Mouse (Mus musculus): ENCODE results near the gene Rps6ka2. TPM values are rescaled to one million over a fixed set of nuclear protein-coding genes. Genes with fewer than 3 reads are reported as not detected.

Gene Rps6ka2
- polyA plus RNA-seq, 1 experiment: 28.2 TPM

DNA sequence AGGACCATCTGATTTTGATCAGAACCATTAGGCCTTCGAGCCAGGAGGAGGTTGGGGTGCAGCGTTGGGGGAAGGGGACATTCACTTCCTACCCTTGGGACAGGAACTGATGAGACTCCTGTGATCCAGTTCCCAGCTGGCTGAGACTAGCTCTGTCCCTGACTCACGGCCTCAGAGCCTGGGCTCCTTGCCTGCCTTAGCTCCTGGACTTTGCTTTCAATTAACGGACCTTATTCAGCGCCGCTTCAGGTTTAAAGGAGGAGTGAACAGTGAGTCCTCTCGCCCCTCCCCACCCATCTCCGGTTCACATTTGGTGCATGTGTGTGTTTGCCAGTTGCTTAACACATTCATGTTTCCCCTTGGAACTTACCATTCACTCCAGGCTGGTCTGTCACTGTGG lies 100.6 kb downstream of the Rps6ka2 start:
- no peaks in the 10 kb centered on the region for H3K79me2 ChIP-seq (ENCODE audit: control insufficient read depth, insufficient read depth)
- H3K27me3 ChIP-seq (ENCODE audit: control insufficient read depth, insufficient read depth, insufficient read length): no peaks in the 10 kb centered on the region
- TF ChIP-seq USF1 (IDR thresholded peaks at IDR 0.05; ENCODE audit: low read depth) (no peak), MYOG (IDR thresholded peaks at IDR 0.05; ENCODE audit: control insufficient read depth, extremely low read depth, insufficient read length) (no peak), FOSL1 (IDR thresholded peaks at IDR 0.05; ENCODE audit: insufficient read depth, low read length, poor library complexity, severe bottlenecking) (no peak), MAX (IDR thresholded peaks at IDR 0.05) (no peak), CTCF (IDR thresholded peaks at IDR 0.05; ENCODE audit: control insufficient read depth, insufficient read depth, insufficient read length) (no peak), MYOD1 (IDR thresholded peaks at IDR 0.05; ENCODE audit: control insufficient read depth, insufficient read length, low read depth) (no peak), CEBPB (IDR thresholded peaks at IDR 0.05; ENCODE audit: low read depth) (no peak)
- H3K79me3 ChIP-seq (ENCODE audit: low read depth): no peaks in the 10 kb centered on the region
- H3ac ChIP-seq (ENCODE audit: control insufficient read depth, insufficient read length, low read depth): no peak overlapping the region
- H3K4me3 ChIP-seq (ENCODE audit: insufficient read depth, poor library complexity, severe bottlenecking): no peak overlapping the region
- peaks cover 5% of the 10 kb centered on the region for H3K36me3 ChIP-seq (ENCODE audit: control insufficient read depth, insufficient read depth)

DNA sequence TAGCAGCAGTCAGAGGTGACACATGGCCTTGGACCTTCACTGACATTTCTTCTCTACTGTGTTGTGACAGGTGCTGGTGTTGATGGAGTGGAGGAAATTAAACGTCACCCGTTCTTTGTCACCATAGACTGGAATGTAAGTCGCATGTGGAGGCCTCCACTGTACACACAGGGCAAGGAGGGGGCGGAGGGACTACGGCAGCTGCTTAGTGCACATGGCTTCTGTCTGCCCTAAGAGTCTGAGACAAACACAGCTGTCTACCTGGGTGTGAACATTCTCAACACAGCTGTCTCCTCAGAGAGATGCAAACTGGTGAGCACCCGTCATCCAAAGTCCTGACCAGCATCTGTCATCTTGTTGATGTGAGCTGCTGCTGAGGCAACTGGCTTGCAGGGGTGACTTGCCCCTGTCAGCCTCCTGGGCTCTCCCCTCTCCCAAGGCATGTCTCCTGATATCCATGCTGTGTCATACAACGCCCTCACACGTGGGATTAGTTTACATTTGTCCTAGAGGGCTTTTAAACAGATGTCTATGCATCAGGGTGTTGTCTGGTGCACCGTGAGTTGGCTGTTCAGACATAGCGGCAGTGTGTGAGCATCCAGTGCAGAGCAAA lies 101.7 kb downstream of the Rps6ka2 start:
- Histone ChIP-seq H3K79me2 (ENCODE audit: control insufficient read depth, insufficient read depth) (no peaks in the 10 kb centered on the region), H3K79me3 (ENCODE audit: low read depth) (no peaks in the 10 kb centered on the region), H3K27me3 (ENCODE audit: control insufficient read depth, insufficient read depth, insufficient read length) (no peaks in the 10 kb centered on the region), H3K36me3 (ENCODE audit: control insufficient read depth, insufficient read depth) (peaks cover 5% of the 10 kb centered on the region), H3K4me3 (ENCODE audit: insufficient read depth, poor library complexity, severe bottlenecking) (no peak overlapping the region), H3ac (ENCODE audit: control insufficient read depth, insufficient read length, low read depth) (no peak overlapping the region)
- no peak for TF ChIP-seq FOSL1 (IDR thresholded peaks at IDR 0.05; ENCODE audit: insufficient read depth, low read length, poor library complexity, severe bottlenecking)
- peak; percentile 79 for TF ChIP-seq MYOD1 (IDR thresholded peaks at IDR 0.05; ENCODE audit: control insufficient read depth, insufficient read length, low read depth)
- peak; percentile 59 for TF ChIP-seq MAX (IDR thresholded peaks at IDR 0.05)
- TF ChIP-seq USF1 (IDR thresholded peaks at IDR 0.05; ENCODE audit: low read depth): no peak
- no peak for TF ChIP-seq CTCF (IDR thresholded peaks at IDR 0.05; ENCODE audit: control insufficient read depth, insufficient read depth, insufficient read length)
- no peak for TF ChIP-seq CEBPB (IDR thresholded peaks at IDR 0.05; ENCODE audit: low read depth)
- no peak for TF ChIP-seq MYOG (IDR thresholded peaks at IDR 0.05; ENCODE audit: control insufficient read depth, extremely low read depth, insufficient read length)

DNA sequence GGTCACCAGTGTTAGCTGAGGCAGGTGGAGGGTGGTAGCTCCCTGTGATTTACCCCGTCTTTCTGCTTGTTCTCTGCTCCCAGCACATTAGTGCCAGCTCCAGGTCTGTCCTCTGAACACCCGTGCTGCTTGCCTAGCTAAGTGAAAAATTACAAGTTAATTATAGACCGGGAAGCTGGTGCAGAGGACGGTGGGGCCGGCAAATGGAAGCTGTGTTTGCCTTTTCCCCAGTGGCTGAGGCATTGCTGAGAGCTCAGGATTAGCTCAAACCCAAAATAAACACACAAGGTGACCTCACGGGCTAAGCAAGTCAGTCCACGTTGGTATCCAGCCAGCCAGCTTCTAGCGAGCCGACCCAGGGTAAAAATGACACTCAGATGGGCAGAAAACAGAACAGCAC lies 103.1 kb downstream of the Rps6ka2 start:
- TF ChIP-seq MAX (IDR thresholded peaks at IDR 0.05): no peak
- TF ChIP-seq MYOG (IDR thresholded peaks at IDR 0.05; ENCODE audit: control insufficient read depth, extremely low read depth, insufficient read length): no peak
- no peak for TF ChIP-seq CTCF (IDR thresholded peaks at IDR 0.05; ENCODE audit: control insufficient read depth, insufficient read depth, insufficient read length)
- no peak for TF ChIP-seq FOSL1 (IDR thresholded peaks at IDR 0.05; ENCODE audit: insufficient read depth, low read length, poor library complexity, severe bottlenecking)
- no peak for TF ChIP-seq CEBPB (IDR thresholded peaks at IDR 0.05; ENCODE audit: low read depth)
- TF ChIP-seq MYOD1 (IDR thresholded peaks at IDR 0.05; ENCODE audit: control insufficient read depth, insufficient read length, low read depth): no peak
- no peak for TF ChIP-seq USF1 (IDR thresholded peaks at IDR 0.05; ENCODE audit: low read depth)
- H3K4me3 ChIP-seq (ENCODE audit: insufficient read depth, poor library complexity, severe bottlenecking): no peak overlapping the region
- H3ac ChIP-seq (ENCODE audit: control insufficient read depth, insufficient read length, low read depth): no peak overlapping the region
- H3K79me2 ChIP-seq (ENCODE audit: control insufficient read depth, insufficient read depth): no peaks in the 10 kb centered on the region
- H3K79me3 ChIP-seq (ENCODE audit: low read depth): no peaks in the 10 kb centered on the region
- peaks cover 10% of the 10 kb centered on the region for H3K36me3 ChIP-seq (ENCODE audit: control insufficient read depth, insufficient read depth)
- H3K27me3 ChIP-seq (ENCODE audit: control insufficient read depth, insufficient read depth, insufficient read length): no peaks in the 10 kb centered on the region

DNA sequence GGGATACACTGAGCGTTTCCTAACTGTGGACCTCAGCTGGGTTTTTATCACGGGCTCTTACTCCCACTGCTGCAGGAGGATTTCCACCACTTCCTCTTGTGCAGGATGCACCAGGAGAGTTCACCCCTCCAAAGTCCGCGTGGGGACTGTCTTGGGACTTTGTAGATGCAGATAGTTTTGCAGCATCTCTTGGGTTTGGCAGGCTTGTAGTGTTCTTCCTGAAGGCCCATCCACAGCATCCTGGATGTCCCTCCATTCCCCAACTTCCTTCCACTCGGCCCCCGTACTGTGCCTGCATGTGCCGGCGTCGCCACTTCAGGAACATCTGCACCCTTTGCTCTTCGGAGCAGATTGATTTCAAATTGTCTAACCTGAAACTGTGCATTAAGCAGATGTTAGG lies 103.9 kb downstream of the Rps6ka2 start:
- Histone ChIP-seq H3K79me3 (ENCODE audit: low read depth) (no peaks in the 10 kb centered on the region), H3K79me2 (ENCODE audit: control insufficient read depth, insufficient read depth) (no peaks in the 10 kb centered on the region), H3ac (ENCODE audit: control insufficient read depth, insufficient read length, low read depth) (no peak overlapping the region), H3K4me3 (ENCODE audit: insufficient read depth, poor library complexity, severe bottlenecking) (no peak overlapping the region), H3K27me3 (ENCODE audit: control insufficient read depth, insufficient read depth, insufficient read length) (no peaks in the 10 kb centered on the region), H3K36me3 (ENCODE audit: control insufficient read depth, insufficient read depth) (peaks cover 13% of the 10 kb centered on the region)
- TF ChIP-seq USF1 (IDR thresholded peaks at IDR 0.05; ENCODE audit: low read depth) (no peak), FOSL1 (IDR thresholded peaks at IDR 0.05; ENCODE audit: insufficient read depth, low read length, poor library complexity, severe bottlenecking) (no peak), CTCF (IDR thresholded peaks at IDR 0.05; ENCODE audit: control insufficient read depth, insufficient read depth, insufficient read length) (no peak), MAX (IDR thresholded peaks at IDR 0.05) (no peak), MYOD1 (IDR thresholded peaks at IDR 0.05; ENCODE audit: control insufficient read depth, insufficient read length, low read depth) (no peak), MYOG (IDR thresholded peaks at IDR 0.05; ENCODE audit: control insufficient read depth, extremely low read depth, insufficient read length) (no peak)

DNA sequence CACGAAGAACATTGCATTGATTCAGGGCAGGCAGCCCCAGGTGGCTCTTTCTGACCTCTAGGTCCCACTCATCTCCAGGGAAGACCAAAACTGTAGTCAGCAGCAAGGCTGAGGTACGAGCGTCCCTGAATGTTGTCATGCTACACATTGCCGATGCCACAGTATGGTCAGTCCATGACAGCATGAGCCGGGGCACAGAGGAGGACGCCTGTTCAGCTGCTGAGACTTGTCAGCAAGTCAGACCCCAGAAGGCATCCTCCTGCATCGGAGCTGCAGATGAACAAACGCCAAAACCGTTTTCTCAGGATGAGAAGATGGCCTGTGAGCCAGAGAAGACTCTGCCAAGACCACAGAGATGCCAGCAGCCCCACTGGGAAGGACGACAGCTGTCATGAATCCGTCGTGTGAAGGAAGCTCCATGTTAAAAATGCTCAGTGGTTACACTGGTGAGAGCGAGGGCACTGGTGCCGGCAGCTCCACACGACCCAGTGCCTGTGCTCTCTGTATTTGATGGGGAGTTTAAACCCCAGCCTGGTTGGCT lies 108.9 kb downstream of the Rps6ka2 start:
- Histone ChIP-seq H3ac (ENCODE audit: control insufficient read depth, insufficient read length, low read depth) (no peak overlapping the region), H3K79me2 (ENCODE audit: control insufficient read depth, insufficient read depth) (no peaks in the 10 kb centered on the region), H3K36me3 (ENCODE audit: control insufficient read depth, insufficient read depth) (peaks cover 31% of the 10 kb centered on the region), H3K27me3 (ENCODE audit: control insufficient read depth, insufficient read depth, insufficient read length) (no peaks in the 10 kb centered on the region), H3K79me3 (ENCODE audit: low read depth) (no peaks in the 10 kb centered on the region), H3K4me3 (ENCODE audit: insufficient read depth, poor library complexity, severe bottlenecking) (no peak overlapping the region)
- no peak for TF ChIP-seq CTCF (IDR thresholded peaks at IDR 0.05; ENCODE audit: control insufficient read depth, insufficient read depth, insufficient read length)
- no peak for TF ChIP-seq USF1 (IDR thresholded peaks at IDR 0.05; ENCODE audit: low read depth)
- TF ChIP-seq CEBPB (IDR thresholded peaks at IDR 0.05; ENCODE audit: low read depth): no peak
- TF ChIP-seq MYOD1 (IDR thresholded peaks at IDR 0.05; ENCODE audit: control insufficient read depth, insufficient read length, low read depth): no peak
- no peak for TF ChIP-seq FOSL1 (IDR thresholded peaks at IDR 0.05; ENCODE audit: insufficient read depth, low read length, poor library complexity, severe bottlenecking)
- no peak for TF ChIP-seq MYOG (IDR thresholded peaks at IDR 0.05; ENCODE audit: control insufficient read depth, extremely low read depth, insufficient read length)
- TF ChIP-seq MAX (IDR thresholded peaks at IDR 0.05): no peak

Data from C2C12 (cell line).